22 mouse cellular contexts compared by ENCODE assay signal in the genomic region with DNA sequence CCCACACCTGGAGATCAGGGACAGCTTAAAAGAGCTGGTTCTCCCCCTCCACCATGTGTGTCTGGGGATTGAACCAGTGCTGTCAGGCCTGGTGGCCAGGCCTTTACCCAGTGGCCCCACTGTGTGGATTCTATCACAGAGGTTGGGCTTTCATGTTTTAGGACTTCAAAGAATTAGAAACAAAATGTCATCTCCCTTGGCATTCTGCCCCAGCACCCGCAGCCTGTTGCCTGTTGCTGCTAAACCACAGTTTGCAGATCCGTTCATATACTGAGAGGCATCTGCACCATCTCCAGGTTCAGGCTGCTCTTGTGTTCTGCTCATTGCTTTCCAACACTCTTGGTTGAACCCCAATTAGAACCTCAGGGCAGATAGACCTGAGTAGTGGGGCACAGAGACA. TPM values are rescaled to one million over a fixed set of nuclear protein-coding genes. Genes with fewer than 3 reads are reported as not detected.
DNase-seq lines count a peak whose midpoint lies in the region; ATAC-seq lines count a peak whose summit lies in the region.
"Had no signal": no experiment of that assay in that cellular context is flagged by ENCODE, and none has a peak within 500 bp of the region (broad histone marks: within the 10 kb centered on the region; RNA-seq: fewer than 3 reads in every experiment).

No protein-coding gene starts in this region.

- H3K27ac ChIP-seq in forebrain, embryonic 15.5 days (replicated peaks): no peak overlapping the region
- H3K27ac ChIP-seq: hindbrain, embryonic 14.5 days; liver, embryonic 14.5 days had no signal

- DNase-seq in adrenal gland, adult (ENCODE audit: inconsistent age in 2 of 2, low spot score in 1 of 2): peak; percentile 35 to 76
- no peak for DNase-seq in adrenal gland, adult 18-20 months (ENCODE audit: low spot score in 2 of 2)
- DNase-seq in right cerebral cortex, postnatal 4 days: peak; percentile 24
- DNase-seq in right cerebral cortex, adult 18-20 months: no peak
- peak; percentile 9 for DNase-seq in adrenal gland, adult 8-10 months
- peak; percentile 68 for DNase-seq in naive thymus-derived CD4-positive, alpha-beta T cell, adult 2 months (ENCODE audit: low read depth)
- no peak for DNase-seq in urinary bladder, postnatal 36 days (ENCODE audit: low spot score in 2 of 2)
- DNase-seq: cerebellum, adult 11 months; cerebellum, postnatal 14 days; forebrain, postnatal 0 days; heart, postnatal 14 days; kidney, adult 8-10 months; kidney, postnatal 25 days had no signal

- no peaks in the 10 kb centered on the region for H3K9me3 ChIP-seq in forebrain, embryonic 15.5 days

- H3K4me2 ChIP-seq in forebrain, embryonic 15.5 days (replicated peaks): no peak overlapping the region
- H3K4me2 ChIP-seq: heart, embryonic 11.5 days; hindbrain, embryonic 14.5 days had no signal

- H3K4me3 ChIP-seq in forebrain, embryonic 15.5 days: no peak overlapping the region

- no peaks in the 10 kb centered on the region for H3K27me3 ChIP-seq in forebrain, embryonic 15.5 days

- no peak overlapping the region for H3K9ac ChIP-seq in forebrain, embryonic 15.5 days (replicated peaks)
- H3K9ac ChIP-seq: forebrain, postnatal 0 days; hindbrain, embryonic 14.5 days; liver, embryonic 14.5 days had no signal

- H3K36me3 ChIP-seq in forebrain, embryonic 15.5 days: no peaks in the 10 kb centered on the region

- H3K4me1 ChIP-seq in forebrain, embryonic 15.5 days: peaks cover 21% of the 10 kb centered on the region

- no peak for ATAC-seq in forebrain, embryonic 15.5 days (replicated peaks)
- ATAC-seq: forebrain, postnatal 0 days; midbrain, embryonic 16.5 days had no signal

- 76% methylated on average over 2 of the region's 2 CpGs for WGBS in forebrain, embryonic 15.5 days

RNA-seq across cellular contexts. Expression of a gene that starts 39.5 kb away (rescaled TPM):
- not detected for total RNA-seq in adrenal gland, adult 18-20 months (2021)
- total RNA-seq in adrenal gland, adult 8-10 months (2022): under 1 TPM in 1 of 4 experiments, not detected in 3; 0.75 TPM
- not detected in 2 replicates for polyA plus RNA-seq in forebrain, embryonic 15.5 days (2015; fragmentation: Nextera tagmentation; extraction: Ambion mirVana)
- total RNA-seq: forebrain, postnatal 0 days; gastrocnemius, adult 18-20 months; heart, postnatal 14 days; megakaryocyte-erythroid progenitor cell, adult 5-6 weeks had no signal
- polyA plus RNA-seq: brain, embryonic 14.5 days; forebrain, postnatal 0 days; heart, embryonic 11.5 days; intestine, embryonic 14.5 days; midbrain, embryonic 16.5 days had no signal

RNA-seq across cellular contexts. Expression of a gene that starts 40.1 kb away (rescaled TPM):
- total RNA-seq in adrenal gland, adult 18-20 months (2021): under 1 TPM; 0.30 to 0.67 TPM
- 1 to 10 TPM in 2 of 4 experiments, under 1 TPM in 2; 0.58 to 2.2 (median 1.2) TPM for total RNA-seq in adrenal gland, adult 8-10 months (2022)
- 0.45 and 0.77 TPM in 2 replicates for polyA plus RNA-seq in forebrain, embryonic 15.5 days (2015; fragmentation: Nextera tagmentation; extraction: Ambion mirVana)
- total RNA-seq: megakaryocyte-erythroid progenitor cell, adult 5-6 weeks had no signal

Comparison
In these comparisons a context has a peak if more than half of its experiments do, and no peak if none do; other contexts are left out.
1. DNase-seq: peak in adrenal gland, adult (2 of 2), right cerebral cortex, postnatal 4 days (single experiment), adrenal gland, adult 8-10 months (single experiment) and naive thymus-derived CD4-positive, alpha-beta T cell, adult 2 months (single experiment); none in adrenal gland, adult 18-20 months (0 of 2), right cerebral cortex, adult 18-20 months (single experiment) and urinary bladder, postnatal 36 days (0 of 2).